Mouse (Mus musculus): ENCODE measurements around the gene Gpc1.

- TF ChIP-seq CTCF (IDR thresholded peaks at IDR 0.05; ENCODE audit: low read depth): no peak
- no peak for TF ChIP-seq EP300 (IDR thresholded peaks at IDR 0.05; ENCODE audit: low read depth)
Observed at GRCm38 (mm10) chr1:92903627-92904026, 72.2 kb downstream of the Gpc1 start.
